Mouse (Mus musculus): ENCODE measurements around the gene Ostm1.

GRCm38 (mm10) chr10:42630596-42631355 lies 47.2 kb downstream of the Ostm1 start:
- TF ChIP-seq CTCF (IDR thresholded peaks at IDR 0.05; ENCODE audit: borderline replicate concordance, insufficient read depth, low read length) (no peak), POLR2A (IDR thresholded peaks at IDR 0.05; ENCODE audit: low read depth, low read length) (no peak)

Data from embryonic fibroblast, embryonic 13.5 days (primary cell).